Mouse (Mus musculus) liver, embryonic 16.5 days (tissue): ENCODE results near the gene Frmd7. TPM values are rescaled to one million over a fixed set of nuclear protein-coding genes. Genes with fewer than 3 reads are reported as not detected.

Experiments
- ATAC-seq: fragments of 200-750 bp; cut with Nextera tagmentation; 2 replicates; pipeline ENCODE4 v1.8.0; 2017; ENCODE audit warnings: low read depth, mild to moderate bottlenecking, moderate number of reproducible peaks, moderate library complexity
- H3K27ac ChIP-seq: fragments of 300-500 bp; sonication (generic); 2 replicates; pipeline ENCODE4 v1.5.1; 2014; ENCODE audit warnings: mild to moderate bottlenecking, low read length
- H3K27me3 ChIP-seq: fragments of 300-500 bp; sonication (generic); 2 replicates; pipeline ENCODE4 v1.6.1; 2014; ENCODE audit warnings: low read depth, low read length, mixed read lengths; ENCODE audit not compliant: control insufficient read depth, insufficient read depth
- H3K36me3 ChIP-seq: fragments of 300-500 bp; sonication (generic); 2 replicates; pipeline ENCODE4 v1.6.1; 2014; ENCODE audit warnings: mild to moderate bottlenecking; ENCODE audit not compliant: control insufficient read depth, insufficient read depth
- H3K4me1 ChIP-seq: fragments of 300-500 bp; sonication (generic); 2 replicates; pipeline ENCODE4 v1.6.1; 2014; ENCODE audit warnings: low read depth, low read length, mixed read lengths; ENCODE audit not compliant: control insufficient read depth
- H3K4me2 ChIP-seq: fragments of 300-500 bp; sonication (generic); 2 replicates; pipeline ENCODE4 v1.6.1; 2014; ENCODE audit warnings: low read depth, low read length, mixed read lengths
- H3K4me3 ChIP-seq: fragments of 300-500 bp; sonication (generic); 2 replicates; pipeline ENCODE4 v1.5.1; 2014; ENCODE audit warnings: low read depth, mild to moderate bottlenecking, low read length
- H3K9ac ChIP-seq: fragments of 300-500 bp; sonication (generic); 2 replicates; pipeline ENCODE4 v1.6.1; 2014; ENCODE audit warnings: low read depth, low read length
- H3K9me3 ChIP-seq: fragments of 300-500 bp; sonication (generic); replicated peaks from 2 replicates; pipeline ENCODE4 v1.6.1; 2016; ENCODE audit warnings: low read length; ENCODE audit not compliant: control insufficient read depth
- WGBS: fragments of 180-500 bp; shearing (Covaris S2); extraction: QIAGEN DNeasy Blood & Tissue Kit; methylation state at CpG from one replicate; pipeline ENCODE4 v1.1.7; 2014; ENCODE audit not compliant: insufficient replicate concordance; 5-methylcytosine and 5-hydroxymethylcytosine counted together
- polyA plus RNA-seq: library from polyadenylated mRNA; unstranded; fragments of >200 nt; fragmentation: Nextera tagmentation; extraction: Ambion mirVana; gene quantifications from 2 replicates; pipeline ENCODE4 v1.2.1, GENCODE M21; 2015

Frmd7 gene
- polyA plus RNA-seq, 1 experiment from 2014 or later = not detected

DNA sequence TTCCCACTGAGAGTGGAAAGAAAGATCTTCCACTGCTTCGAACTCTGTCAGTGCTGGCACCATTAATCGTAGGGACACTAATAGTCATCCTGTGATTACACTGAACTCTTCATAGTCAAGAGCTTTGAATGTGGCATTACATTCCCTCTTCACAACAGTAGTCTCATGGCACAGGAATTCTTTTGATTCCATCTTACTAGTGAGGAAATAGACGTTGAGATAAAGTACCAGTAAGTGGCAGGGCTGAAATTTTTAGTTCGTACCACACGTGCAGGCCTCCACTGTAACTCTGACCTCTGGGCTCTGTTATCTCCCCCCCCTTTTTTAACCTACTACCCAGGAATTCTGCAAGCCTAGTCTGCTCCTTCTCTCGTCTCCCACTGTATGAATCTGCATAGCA lies 20.4 kb upstream of the Frmd7 start:
- ATAC-seq = no peak
- Histone ChIP-seq H3K4me3 (no peak overlapping the region), H3K4me1 (no peaks in the 10 kb centered on the region), H3K9me3 (no peaks in the 10 kb centered on the region), H3K27ac (no peak overlapping the region), H3K27me3 (no peaks in the 10 kb centered on the region), H3K9ac (no peak overlapping the region), H3K4me2 (no peak overlapping the region), H3K36me3 (no peaks in the 10 kb centered on the region)
- WGBS = 54% methylated on average over 6 of the region's 6 CpGs

DNA sequence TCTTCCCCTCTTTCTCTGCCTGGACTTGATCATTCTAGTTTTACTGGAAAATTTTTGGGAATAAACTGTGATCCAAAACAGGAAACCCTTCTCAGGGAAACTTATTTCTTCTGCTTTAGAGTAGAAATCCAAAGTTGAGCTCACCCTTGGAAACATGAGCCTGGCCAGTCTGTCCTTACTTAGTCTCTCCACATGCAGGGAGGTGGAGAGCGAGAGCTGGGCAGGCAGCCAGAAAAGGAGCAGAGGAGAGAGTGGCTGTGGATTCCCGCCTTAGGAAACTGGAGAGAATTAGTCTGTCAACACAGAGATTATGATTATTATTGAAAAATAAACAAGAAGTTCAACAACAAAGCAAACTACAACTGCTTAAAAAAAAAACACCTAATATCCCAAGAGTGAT lies 6.1 kb upstream of the Frmd7 start:
- H3K4me3 ChIP-seq = no peak overlapping the region
- no peaks in the 10 kb centered on the region for H3K36me3 ChIP-seq
- 63% methylated on average over 2 of the region's 2 CpGs for WGBS
- no peaks in the 10 kb centered on the region for H3K9me3 ChIP-seq
- H3K9ac ChIP-seq = no peak overlapping the region
- H3K4me2 ChIP-seq = no peak overlapping the region
- no peaks in the 10 kb centered on the region for H3K27me3 ChIP-seq
- H3K27ac ChIP-seq = no peak overlapping the region
- no peaks in the 10 kb centered on the region for H3K4me1 ChIP-seq
- no peak for ATAC-seq

DNA sequence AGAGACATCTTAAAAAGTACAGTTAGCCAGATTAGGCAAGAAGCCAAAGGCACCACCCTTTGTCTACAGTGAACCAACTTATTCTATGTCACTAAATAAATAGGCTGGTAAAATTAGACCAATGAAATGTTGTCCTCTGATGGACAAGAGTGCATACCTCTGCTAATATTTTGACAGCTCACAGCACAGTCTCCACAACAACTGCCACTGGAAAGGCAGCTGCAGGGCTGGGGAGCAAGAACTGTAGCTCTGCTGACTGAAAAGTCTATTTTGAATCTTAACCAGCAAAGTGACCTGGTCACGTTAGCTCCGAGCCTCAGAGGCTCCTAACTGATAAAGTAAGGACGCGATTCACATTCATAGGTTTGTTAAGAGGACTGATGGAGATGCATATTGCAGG lies 5.6 kb upstream of the Frmd7 start:
- Histone ChIP-seq H3K9me3 (no peaks in the 10 kb centered on the region), H3K27ac (no peak overlapping the region), H3K36me3 (no peaks in the 10 kb centered on the region), H3K4me3 (no peak overlapping the region), H3K9ac (no peak overlapping the region), H3K4me2 (no peak overlapping the region), H3K4me1 (no peaks in the 10 kb centered on the region), H3K27me3 (no peaks in the 10 kb centered on the region)
- ATAC-seq = no peak
- 60% methylated on average over 4 of the region's 4 CpGs for WGBS

DNA sequence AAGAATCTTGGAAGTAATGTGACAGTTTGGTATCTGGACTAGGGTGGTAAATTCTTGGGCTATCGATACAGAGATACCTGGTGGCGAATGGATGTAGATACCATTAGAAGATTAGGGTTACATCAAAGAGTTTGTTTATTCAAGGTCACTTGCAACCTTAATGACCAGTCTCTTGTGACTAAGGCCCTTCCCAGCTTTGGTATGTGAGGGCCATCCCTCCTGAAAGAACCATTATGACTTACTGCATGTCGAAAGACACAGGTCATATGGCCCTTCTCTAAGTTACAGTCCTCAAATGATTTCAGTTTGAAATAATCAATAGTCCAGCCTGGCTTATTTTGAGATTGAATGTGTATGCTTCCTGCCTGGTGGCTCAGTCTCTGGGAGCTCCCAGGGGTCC lies 5.4 kb downstream of the Frmd7 start:
- no peak overlapping the region for H3K4me3 ChIP-seq
- no peak overlapping the region for H3K4me2 ChIP-seq
- H3K27me3 ChIP-seq = no peaks in the 10 kb centered on the region; the same call in 1 of the 2 replicates
- H3K27ac ChIP-seq = no peak overlapping the region
- no peak overlapping the region for H3K9ac ChIP-seq
- H3K36me3 ChIP-seq = no peaks in the 10 kb centered on the region
- no peak for ATAC-seq
- H3K4me1 ChIP-seq = no peaks in the 10 kb centered on the region
- H3K9me3 ChIP-seq = no peaks in the 10 kb centered on the region
- WGBS = 65% methylated on average over 3 of the region's 3 CpGs

DNA sequence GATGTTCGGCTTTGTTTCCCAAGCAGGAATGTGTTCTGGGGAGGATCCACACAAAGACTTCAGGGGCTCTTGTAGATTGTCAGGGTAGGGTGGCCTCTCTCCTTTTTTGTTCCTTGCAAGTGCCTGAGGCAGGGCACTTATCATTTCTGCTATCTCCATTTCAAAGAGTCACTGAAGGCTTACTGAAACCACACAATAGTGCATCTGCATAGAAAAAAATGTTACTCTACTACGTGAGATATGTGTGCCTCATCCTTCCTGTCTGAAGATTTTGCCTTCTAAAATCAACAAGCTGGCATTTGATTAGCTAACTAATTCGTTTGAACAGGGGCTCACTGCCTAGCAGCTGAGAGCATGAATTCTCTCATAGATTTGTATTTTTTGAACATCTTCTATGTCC lies 12.2 kb downstream of the Frmd7 start:
- no peaks in the 10 kb centered on the region for H3K9me3 ChIP-seq
- no peak overlapping the region for H3K27ac ChIP-seq
- H3K4me1 ChIP-seq = no peaks in the 10 kb centered on the region
- ATAC-seq = no peak
- no peaks in the 10 kb centered on the region for H3K27me3 ChIP-seq
- H3K4me2 ChIP-seq = no peak overlapping the region
- no peaks in the 10 kb centered on the region for H3K36me3 ChIP-seq
- H3K9ac ChIP-seq = no peak overlapping the region
- WGBS = 24% methylated on average over 3 of the region's 3 CpGs
- H3K4me3 ChIP-seq = no peak overlapping the region

DNA sequence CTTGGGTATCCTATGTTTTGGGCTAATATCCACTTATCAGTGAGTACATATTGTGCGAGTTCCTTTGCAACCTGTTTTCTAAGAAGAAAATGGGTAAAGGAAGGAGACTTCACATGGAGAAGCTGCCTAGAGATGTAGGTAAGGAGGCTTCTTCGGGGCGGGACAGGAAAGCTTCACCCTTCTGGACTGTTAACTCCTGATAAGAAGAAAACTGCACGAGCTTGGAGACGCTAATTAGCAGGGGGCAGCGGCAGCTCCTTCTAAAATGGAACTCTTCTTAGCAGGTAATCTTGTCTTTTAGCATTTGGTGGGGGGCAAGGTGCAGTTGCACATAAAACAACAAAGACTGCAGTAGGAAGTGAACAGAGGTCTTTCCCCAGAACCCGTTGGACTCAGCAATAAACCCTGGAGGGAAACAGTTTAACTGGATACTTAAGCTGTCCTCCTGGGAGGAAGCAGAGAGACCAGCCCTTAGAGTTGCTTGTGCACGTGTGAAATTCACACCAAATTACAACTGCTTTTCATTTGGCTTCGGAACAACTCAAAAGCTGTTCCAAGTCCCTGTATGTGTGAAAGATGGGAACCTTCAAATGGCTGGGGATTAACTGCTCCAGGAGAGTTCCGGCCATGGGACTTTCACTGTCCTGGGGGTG lies 15.5 kb downstream of the Frmd7 start:
- no peak overlapping the region for H3K4me2 ChIP-seq
- no peak; the same call in 1 of the 2 replicates for ATAC-seq
- 43% methylated on average over 10 of the region's 10 CpGs for WGBS

DNA sequence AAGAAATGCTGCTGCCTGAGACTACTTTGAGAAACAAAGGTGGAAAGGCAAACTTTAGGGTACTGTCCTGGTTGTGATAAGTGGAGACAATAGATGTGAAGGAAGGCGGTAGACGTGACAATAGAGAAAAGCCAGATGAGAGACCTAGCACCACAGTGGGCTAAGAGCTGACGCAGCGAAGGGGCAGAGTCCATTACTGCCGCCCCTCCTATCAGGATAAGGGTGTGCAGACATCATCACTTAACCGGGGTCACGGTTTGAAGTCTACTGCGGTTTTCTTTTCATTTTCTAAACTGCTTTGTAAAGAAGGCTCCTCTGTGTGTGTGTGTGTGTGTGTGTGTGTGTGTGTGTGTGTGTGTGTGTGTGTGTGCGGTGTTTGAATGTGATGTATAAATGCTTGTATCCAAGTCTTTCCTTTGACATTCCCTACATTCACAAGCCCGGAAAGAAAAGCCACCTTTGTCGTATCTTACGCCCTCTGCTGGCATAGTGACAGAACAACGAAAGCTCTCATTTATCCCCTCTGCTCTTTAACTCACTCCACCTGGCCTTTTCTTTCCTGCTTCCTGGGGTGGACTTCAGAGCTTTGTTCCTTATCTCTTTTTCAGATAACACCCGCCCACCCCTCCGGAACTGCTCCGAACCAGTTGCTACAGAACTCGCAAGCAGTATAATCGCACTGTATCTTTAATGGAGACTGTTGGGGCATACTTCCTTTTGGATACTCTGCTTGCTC lies 17.7 kb downstream of the Frmd7 start:
- no peak overlapping the region for H3K4me3 ChIP-seq
- H3K9ac ChIP-seq = no peak overlapping the region
- no peaks in the 10 kb centered on the region for H3K9me3 ChIP-seq
- 36% methylated on average over 18 of the region's 18 CpGs for WGBS
- no peak for ATAC-seq
- no peak overlapping the region for H3K27ac ChIP-seq
- H3K4me2 ChIP-seq = peak overlapping the region; percentile 20; the same call in 1 of the 2 replicates
- H3K27me3 ChIP-seq = no peaks in the 10 kb centered on the region
- H3K4me1 ChIP-seq = no peaks in the 10 kb centered on the region
- H3K36me3 ChIP-seq = no peaks in the 10 kb centered on the region

More for the DNA sequence above, 15.5 kb downstream of the Frmd7 start:
- Histone ChIP-seq H3K9ac (no peak overlapping the region), H3K27ac (no peak overlapping the region), H3K27me3 (no peaks in the 10 kb centered on the region), H3K9me3 (no peaks in the 10 kb centered on the region), H3K4me1 (no peaks in the 10 kb centered on the region), H3K4me3 (no peak overlapping the region), H3K36me3 (no peaks in the 10 kb centered on the region)

DNA sequence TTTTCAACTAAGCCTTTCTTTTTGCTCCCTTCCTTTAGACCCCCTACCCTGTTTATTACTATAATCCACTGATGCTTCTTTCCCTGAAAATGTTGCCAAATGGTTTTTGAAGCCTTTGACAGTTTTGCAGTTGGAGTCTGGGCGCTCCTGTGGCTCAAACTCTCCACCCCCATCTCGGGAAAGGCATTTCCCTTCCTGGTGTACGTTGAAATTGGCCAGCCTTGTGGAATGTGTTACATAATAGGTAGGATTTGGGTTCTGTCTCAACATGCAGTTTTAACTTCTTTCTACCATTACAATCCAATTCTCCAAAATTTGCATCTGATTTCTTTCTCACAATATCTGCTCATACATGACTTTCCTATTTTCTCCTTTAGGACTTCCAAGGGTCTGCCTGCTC lies 23.8 kb downstream of the Frmd7 start:
- H3K27me3 ChIP-seq = no peaks in the 10 kb centered on the region
- no peak overlapping the region for H3K27ac ChIP-seq
- no peaks in the 10 kb centered on the region for H3K4me1 ChIP-seq
- ATAC-seq = no peak
- H3K9ac ChIP-seq = no peak overlapping the region
- H3K4me3 ChIP-seq = no peak overlapping the region
- H3K36me3 ChIP-seq = no peaks in the 10 kb centered on the region
- 25% methylated on average over 3 of the region's 3 CpGs for WGBS
- no peak overlapping the region for H3K4me2 ChIP-seq
- no peaks in the 10 kb centered on the region for H3K9me3 ChIP-seq

DNA sequence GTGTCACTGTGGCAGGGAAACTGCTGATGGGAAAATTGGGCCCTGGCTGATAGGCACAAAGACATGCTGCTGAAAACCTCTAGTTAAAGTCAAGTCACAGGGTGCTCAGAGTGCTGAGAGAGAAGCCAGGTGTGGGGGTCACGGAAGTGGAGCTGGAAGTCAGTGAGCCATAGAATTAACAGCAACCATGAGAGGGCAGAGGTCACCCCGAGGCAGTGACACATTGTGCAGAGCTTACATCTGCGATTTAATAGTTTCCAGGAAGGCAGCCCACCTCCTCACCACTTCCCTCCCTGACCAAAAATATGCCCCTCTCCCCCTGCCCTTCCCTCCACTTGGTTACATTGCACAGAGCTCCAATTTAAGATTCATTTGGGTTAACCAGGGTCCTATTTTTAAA lies 25.1 kb downstream of the Frmd7 start:
- no peak for ATAC-seq
- H3K36me3 ChIP-seq = no peaks in the 10 kb centered on the region
- H3K9ac ChIP-seq = no peak overlapping the region
- no peak overlapping the region for H3K4me2 ChIP-seq
- H3K4me3 ChIP-seq = no peak overlapping the region
- H3K4me1 ChIP-seq = no peaks in the 10 kb centered on the region
- H3K27me3 ChIP-seq = no peaks in the 10 kb centered on the region
- WGBS = 25% methylated on average over 3 of the region's 3 CpGs
- no peak overlapping the region for H3K27ac ChIP-seq
- no peaks in the 10 kb centered on the region for H3K9me3 ChIP-seq
